Mouse (Mus musculus): ENCODE data around the gene Gm38392.
A peak's percentile ranks its signal among the peaks of the same experiment; 100 is the strongest.

Gene Gm38392

GRCm38 (mm10) chr3:88214197-88214938 lies 72.6 kb downstream of the Gm38392 start:
- no peak for DNase-seq

GRCm38 (mm10) chr3:88213019-88213418 lies 74.0 kb downstream of the Gm38392 start:
- no peak for DNase-seq

- DNase-seq = no peak
Observed at GRCm38 (mm10) chr3:88212356-88212755, 74.7 kb downstream of the Gm38392 start.

- no peak for DNase-seq
Observed at GRCm38 (mm10) chr3:88210918-88211317, 76.1 kb downstream of the Gm38392 start.

- DNase-seq = no peak
Observed at GRCm38 (mm10) chr3:88210121-88210520, 76.9 kb downstream of the Gm38392 start.

- no peak for DNase-seq
Observed at GRCm38 (mm10) chr3:88209306-88209705, 77.7 kb downstream of the Gm38392 start.

- DNase-seq = no peak
Observed at GRCm38 (mm10) chr3:88208226-88208720, 78.7 kb downstream of the Gm38392 start.

- no peak for DNase-seq
Observed at GRCm38 (mm10) chr3:88207451-88208100, 79.4 kb downstream of the Gm38392 start.

GRCm38 (mm10) chr3:88206901-88207371 lies 80.1 kb downstream of the Gm38392 start:
- no peak for DNase-seq

- DNase-seq = no peak
Observed at GRCm38 (mm10) chr3:88206500-88206899, 80.5 kb downstream of the Gm38392 start.

GRCm38 (mm10) chr3:88205563-88206491 lies 81.2 kb downstream of the Gm38392 start:
- DNase-seq = no peak

GRCm38 (mm10) chr3:88205176-88205562 lies 81.8 kb downstream of the Gm38392 start:
- DNase-seq = no peak

GRCm38 (mm10) chr3:88204751-88205150 lies 82.3 kb downstream of the Gm38392 start:
- DNase-seq = no peak

- DNase-seq = peak in 1 of 2 experiments; percentile 20
Observed at GRCm38 (mm10) chr3:88203999-88204700, 82.9 kb downstream of the Gm38392 start.

- no peak for DNase-seq
Observed at GRCm38 (mm10) chr3:88203456-88203855, 83.6 kb downstream of the Gm38392 start.

- DNase-seq = peak in 1 of 2 experiments; percentile 20
Observed at GRCm38 (mm10) chr3:88202986-88203385, 84.0 kb downstream of the Gm38392 start.

- no peak for DNase-seq
Observed at GRCm38 (mm10) chr3:88201640-88202039, 85.4 kb downstream of the Gm38392 start.

- DNase-seq = peak in 1 of 2 experiments; percentile 32
Observed at GRCm38 (mm10) chr3:88200972-88201330, 86.1 kb downstream of the Gm38392 start.

- DNase-seq = peak in 1 of 2 experiments; percentile 20
Observed at GRCm38 (mm10) chr3:88200161-88200971, 86.6 kb downstream of the Gm38392 start.

- DNase-seq = no peak
Observed at GRCm38 (mm10) chr3:88199541-88200110, 87.4 kb downstream of the Gm38392 start.

- DNase-seq = no peak
Observed at GRCm38 (mm10) chr3:88198505-88199020, 88.4 kb downstream of the Gm38392 start.

Data from B cell, adult 2 months (primary cell).